Mouse (Mus musculus) limb, embryonic 10.5 days (tissue): ENCODE results near the gene Kmo. TPM values are rescaled to one million over a fixed set of nuclear protein-coding genes. Genes with fewer than 3 reads are reported as not detected.

Experiments used
- DNase-seq: peaks from one replicate; pipeline ENCODE4 v3.0.0-alpha.2; 2017; ENCODE audit warnings: low spot score
- H3K27ac ChIP-seq: fragments of 300-500 bp; sonication (generic); 2 replicates; pipeline ENCODE4 v1.5.1; 2016; ENCODE audit warnings: mild to moderate bottlenecking
- H3K27me3 ChIP-seq: fragments of 300-500 bp; sonication (generic); 2 replicates; pipeline ENCODE4 v1.6.1; 2016; ENCODE audit warnings: low read depth, mild to moderate bottlenecking; ENCODE audit not compliant: poor library complexity, severe bottlenecking
- H3K36me3 ChIP-seq: fragments of 300-500 bp; sonication (generic); 2 replicates; pipeline ENCODE4 v1.6.1; 2016; ENCODE audit warnings: mild to moderate bottlenecking, moderate library complexity
- H3K4me1 ChIP-seq: fragments of 300-500 bp; sonication (generic); 2 replicates; pipeline ENCODE4 v1.6.1; 2016
- H3K4me3 ChIP-seq: fragments of 300-500 bp; sonication (generic); 2 replicates; pipeline ENCODE4 v1.5.1; 2016; ENCODE audit warnings: mild to moderate bottlenecking, moderate library complexity
- H3K9me3 ChIP-seq: fragments of 300-500 bp; sonication (generic); replicated peaks from 2 replicates; pipeline ENCODE4 v1.6.1; 2016; ENCODE audit warnings: mild to moderate bottlenecking
- WGBS: fragments of 180-500 bp; shearing (Covaris S2); methylation state at CpG from one replicate; pipeline ENCODE4 v1.1.7; 2016; 5-methylcytosine and 5-hydroxymethylcytosine counted together
- polyA plus RNA-seq: library from polyadenylated mRNA; unstranded; fragments of >200 nt; fragmentation: Nextera tagmentation; extraction: Ambion mirVana; gene quantifications from 2 replicates; pipeline ENCODE4 v1.2.1, GENCODE M21; 2016

The Kmo gene
- polyA plus RNA-seq, 1 experiment from 2014 or later, result not detected

DNA sequence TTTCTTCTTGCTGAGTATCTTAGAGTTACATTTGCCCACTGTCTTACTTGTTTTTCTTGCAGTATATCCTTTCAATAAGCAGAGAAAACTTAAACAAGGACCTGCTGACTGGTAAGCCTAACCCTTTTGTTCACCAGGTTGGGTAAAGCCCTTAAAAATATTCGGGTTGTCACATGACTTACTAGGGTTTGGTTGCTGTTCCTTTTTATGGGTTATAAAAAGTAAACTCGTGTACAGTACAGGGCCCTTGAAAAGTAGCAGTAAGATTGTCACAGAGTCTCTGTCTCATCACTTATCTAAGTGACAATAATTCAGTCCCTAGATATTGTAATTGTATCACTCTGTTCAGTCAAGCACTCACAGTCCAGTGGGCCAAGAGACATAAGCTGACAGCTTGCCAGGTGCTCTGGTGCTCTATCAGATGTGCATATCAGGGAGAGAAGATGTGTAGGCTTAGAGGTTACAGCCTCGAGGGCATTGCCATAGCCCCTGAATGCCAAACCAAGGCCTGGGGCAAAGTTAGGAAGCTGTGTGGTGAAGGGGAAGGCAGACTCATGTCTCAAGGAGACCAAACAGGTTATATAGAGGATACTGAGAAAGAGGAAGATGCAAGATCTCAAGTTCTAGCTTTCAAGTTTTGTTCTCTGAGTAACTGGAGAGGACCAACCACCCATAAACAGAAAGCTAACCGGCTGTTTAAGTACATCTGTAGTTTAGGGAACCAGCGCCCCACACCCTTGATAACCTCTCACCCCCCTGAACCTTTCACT lies 23.5 kb downstream of the Kmo start:
- DNase-seq, result no peak

DNA sequence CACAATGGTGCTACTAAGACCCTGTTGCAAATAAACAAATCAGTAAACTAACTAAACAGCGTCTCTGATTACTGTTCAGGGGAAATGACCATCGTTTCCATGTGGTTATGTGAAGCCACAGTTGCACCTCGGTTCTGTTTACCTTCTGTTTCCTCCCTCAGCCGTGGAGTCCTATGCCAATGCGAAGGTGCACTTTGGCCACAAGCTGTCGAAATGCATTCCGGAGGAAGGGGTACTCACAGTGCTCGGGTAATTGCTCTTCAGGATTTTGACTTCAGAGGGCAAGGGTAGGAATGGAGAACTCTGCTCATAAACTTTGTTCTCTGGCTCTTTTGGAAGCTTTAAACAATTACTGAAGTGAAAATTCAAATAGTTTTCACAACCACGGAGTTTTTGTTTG lies 26.8 kb downstream of the Kmo start:
- no peak for DNase-seq

More for the DNA sequence above, 23.5 kb downstream of the Kmo start:
- no peaks in the 10 kb centered on the region for H3K9me3 ChIP-seq
- no peak overlapping the region for H3K4me3 ChIP-seq
- no peaks in the 10 kb centered on the region for H3K4me1 ChIP-seq
- no peaks in the 10 kb centered on the region for H3K27me3 ChIP-seq
- WGBS, result 75% methylated on average over 5 of the region's 5 CpGs
- no peak overlapping the region for H3K27ac ChIP-seq
- H3K36me3 ChIP-seq, result no peaks in the 10 kb centered on the region

DNA sequence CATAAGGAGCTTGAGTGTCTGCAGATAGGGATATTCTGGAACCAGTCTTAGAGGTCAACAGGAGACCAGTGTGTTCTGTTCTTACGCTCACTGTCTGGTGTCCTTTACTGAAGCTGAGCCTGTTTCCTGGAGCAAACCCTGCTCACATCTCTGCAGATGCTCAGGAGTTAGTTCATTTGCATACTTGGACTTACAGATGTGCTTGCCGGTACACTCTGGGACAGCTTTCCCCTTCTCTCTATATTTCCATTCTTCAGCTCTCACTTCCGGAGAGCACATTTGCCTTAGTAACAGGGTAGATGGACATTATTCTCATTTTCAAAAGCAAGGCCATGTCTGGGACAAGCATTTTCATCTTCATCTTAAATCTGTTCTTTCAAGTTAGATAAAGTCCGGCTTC lies 28.4 kb downstream of the Kmo start:
- Histone ChIP-seq H3K4me1 (no peaks in the 10 kb centered on the region), H3K27ac (no peak overlapping the region), H3K36me3 (no peaks in the 10 kb centered on the region), H3K9me3 (no peaks in the 10 kb centered on the region), H3K27me3 (no peaks in the 10 kb centered on the region), H3K4me3 (no peak overlapping the region)
- 94% methylated on average over 4 of the region's 4 CpGs for WGBS
- no peak for DNase-seq

More for the DNA sequence above, 26.8 kb downstream of the Kmo start:
- Histone ChIP-seq H3K36me3 (no peaks in the 10 kb centered on the region), H3K4me1 (no peaks in the 10 kb centered on the region), H3K9me3 (no peaks in the 10 kb centered on the region), H3K4me3 (no peak overlapping the region), H3K27ac (no peak overlapping the region), H3K27me3 (no peaks in the 10 kb centered on the region)
- 61% methylated on average over 9 of the region's 9 CpGs for WGBS

DNA sequence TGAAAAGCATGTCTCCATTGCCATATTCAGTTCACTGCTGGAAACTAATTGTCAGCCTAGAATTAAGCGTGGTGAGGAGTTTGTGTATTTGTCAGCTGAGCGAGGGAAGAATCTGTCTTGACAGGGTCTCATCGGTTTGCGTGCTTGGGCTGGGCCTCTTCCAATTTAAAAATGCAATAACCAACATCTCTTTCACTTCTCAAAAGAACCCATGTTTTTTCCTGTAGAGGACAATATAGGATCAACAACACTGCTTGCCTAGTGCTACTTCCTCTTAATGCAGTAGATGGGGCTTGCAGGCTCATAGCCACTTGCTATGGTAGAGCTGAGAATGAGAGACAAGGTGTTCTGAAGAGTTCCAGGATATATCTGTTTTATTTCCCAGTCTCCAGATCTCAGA lies 39.7 kb downstream of the Kmo start:
- Histone ChIP-seq H3K27ac (no peak overlapping the region), H3K9me3 (no peaks in the 10 kb centered on the region), H3K27me3 (no peaks in the 10 kb centered on the region), H3K36me3 (peaks cover 4% of the 10 kb centered on the region), H3K4me1 (no peaks in the 10 kb centered on the region), H3K4me3 (no peak overlapping the region)
- WGBS, result 95% methylated on average over 4 of the region's 4 CpGs
- DNase-seq, result no peak

DNA sequence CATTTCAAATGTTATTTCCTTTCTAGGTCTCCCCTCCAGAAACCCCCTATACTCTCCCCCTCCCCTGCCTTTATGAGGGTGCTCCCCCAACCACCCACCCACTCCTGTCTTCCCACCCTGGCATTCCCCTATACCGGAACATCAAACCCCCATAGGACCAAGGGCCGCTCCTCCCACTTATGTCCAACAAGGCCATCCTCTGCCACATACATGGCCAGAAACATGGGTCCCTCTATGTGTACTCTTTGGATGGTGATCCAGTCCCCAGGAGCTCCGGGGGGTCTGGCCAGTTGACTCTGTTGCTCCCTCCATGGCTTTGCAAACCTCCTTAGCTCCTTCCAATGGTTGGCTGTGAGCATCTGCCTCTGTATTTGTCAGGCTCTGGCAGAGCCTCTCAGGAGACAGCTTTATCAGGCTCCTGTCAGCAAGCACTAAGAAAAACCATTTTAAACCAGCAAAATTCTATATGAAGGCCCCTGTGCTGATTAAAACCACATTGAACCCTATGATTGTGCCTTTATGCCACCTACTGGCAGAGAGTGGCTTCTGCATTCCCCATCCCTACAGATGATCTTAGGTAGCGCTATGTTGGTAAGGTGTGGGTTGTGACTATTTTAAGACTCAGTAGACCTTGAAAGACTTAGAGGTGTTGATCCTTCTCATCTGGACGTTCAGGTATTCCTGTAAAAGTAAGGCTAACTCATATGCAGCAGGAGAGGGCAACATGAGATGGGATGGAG lies 48.7 kb downstream of the Kmo start:
- WGBS, result 80% methylated on average over 5 of the region's 5 CpGs
- Histone ChIP-seq H3K27me3 (no peaks in the 10 kb centered on the region), H3K9me3 (no peaks in the 10 kb centered on the region), H3K36me3 (no peaks in the 10 kb centered on the region), H3K27ac (no peak overlapping the region), H3K4me3 (no peak overlapping the region), H3K4me1 (no peaks in the 10 kb centered on the region)
- no peak for DNase-seq

DNA sequence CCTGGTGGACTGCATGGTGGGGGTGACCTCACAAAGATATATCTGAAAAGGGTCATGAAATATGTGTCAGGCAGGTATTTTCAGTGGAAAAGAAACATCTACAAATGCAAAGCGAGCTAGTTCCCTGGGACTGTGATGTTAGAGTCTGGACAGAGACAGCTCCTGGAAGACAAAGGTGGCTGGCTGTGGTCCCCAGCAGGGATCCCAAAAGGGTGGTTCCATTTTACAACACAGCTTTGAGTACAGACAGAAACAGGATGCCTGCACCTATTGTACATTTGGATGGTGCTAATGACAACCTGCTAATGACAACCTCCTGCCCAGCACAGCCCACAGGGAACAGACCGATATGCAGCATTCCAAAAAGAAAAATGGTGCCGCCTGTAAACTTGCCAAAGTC lies 49.3 kb downstream of the Kmo start:
- no peaks in the 10 kb centered on the region for H3K9me3 ChIP-seq
- no peaks in the 10 kb centered on the region for H3K4me1 ChIP-seq
- no peak overlapping the region for H3K27ac ChIP-seq
- no peak overlapping the region for H3K4me3 ChIP-seq
- H3K36me3 ChIP-seq, result no peaks in the 10 kb centered on the region
- no peak for DNase-seq
- no peaks in the 10 kb centered on the region for H3K27me3 ChIP-seq
- WGBS, result 87% methylated on average over 3 of the region's 3 CpGs

DNA sequence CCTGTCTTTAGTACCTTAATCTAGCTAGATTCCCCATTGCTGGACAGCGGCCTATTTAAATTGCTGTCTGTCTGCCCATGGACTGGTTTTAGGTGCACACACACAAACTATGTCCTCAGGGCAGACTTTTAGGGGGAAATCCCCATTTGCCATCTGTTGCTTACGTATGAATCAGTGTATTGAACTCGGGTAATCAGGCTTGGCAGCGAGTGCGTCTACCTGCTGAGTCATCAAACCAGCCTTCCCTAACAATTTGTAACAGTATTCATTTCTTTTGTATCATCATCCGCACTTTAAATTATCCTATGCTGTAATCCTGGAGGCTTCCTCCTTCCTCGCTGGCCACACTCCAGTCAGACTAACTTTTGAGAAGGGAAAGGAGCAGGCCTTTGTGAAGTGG lies 49.9 kb downstream of the Kmo start:
- Histone ChIP-seq H3K36me3 (no peaks in the 10 kb centered on the region), H3K27ac (no peak overlapping the region), H3K27me3 (no peaks in the 10 kb centered on the region), H3K4me3 (no peak overlapping the region), H3K4me1 (no peaks in the 10 kb centered on the region), H3K9me3 (no peaks in the 10 kb centered on the region)
- WGBS, result 86% methylated on average over 7 of the region's 7 CpGs
- DNase-seq, result no peak

DNA sequence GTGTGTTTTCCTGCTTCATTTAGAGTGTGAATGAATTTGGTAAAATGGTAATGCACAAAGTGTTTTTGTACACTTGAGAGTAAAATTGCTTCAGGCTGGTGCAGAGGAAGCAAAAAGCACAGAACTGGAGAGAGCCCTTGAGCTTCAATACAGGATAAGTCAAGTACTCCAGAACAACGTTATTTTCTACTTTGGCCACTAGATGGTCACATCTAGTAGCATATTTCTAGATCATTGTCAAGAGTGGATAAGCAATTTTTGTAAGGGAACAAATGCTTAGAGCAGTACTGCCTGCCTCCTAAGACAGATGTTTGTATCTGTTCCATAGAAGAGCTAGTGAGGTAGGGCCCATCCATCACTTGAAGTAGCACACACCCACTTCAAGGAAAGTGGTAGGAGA lies 51.4 kb downstream of the Kmo start:
- Histone ChIP-seq H3K4me1 (no peaks in the 10 kb centered on the region), H3K27me3 (no peaks in the 10 kb centered on the region), H3K27ac (no peak overlapping the region), H3K4me3 (no peak overlapping the region), H3K36me3 (no peaks in the 10 kb centered on the region), H3K9me3 (no peaks in the 10 kb centered on the region)
- WGBS, result 44% methylated on average over 1 of the region's 1 CpGs
- no peak for DNase-seq

DNA sequence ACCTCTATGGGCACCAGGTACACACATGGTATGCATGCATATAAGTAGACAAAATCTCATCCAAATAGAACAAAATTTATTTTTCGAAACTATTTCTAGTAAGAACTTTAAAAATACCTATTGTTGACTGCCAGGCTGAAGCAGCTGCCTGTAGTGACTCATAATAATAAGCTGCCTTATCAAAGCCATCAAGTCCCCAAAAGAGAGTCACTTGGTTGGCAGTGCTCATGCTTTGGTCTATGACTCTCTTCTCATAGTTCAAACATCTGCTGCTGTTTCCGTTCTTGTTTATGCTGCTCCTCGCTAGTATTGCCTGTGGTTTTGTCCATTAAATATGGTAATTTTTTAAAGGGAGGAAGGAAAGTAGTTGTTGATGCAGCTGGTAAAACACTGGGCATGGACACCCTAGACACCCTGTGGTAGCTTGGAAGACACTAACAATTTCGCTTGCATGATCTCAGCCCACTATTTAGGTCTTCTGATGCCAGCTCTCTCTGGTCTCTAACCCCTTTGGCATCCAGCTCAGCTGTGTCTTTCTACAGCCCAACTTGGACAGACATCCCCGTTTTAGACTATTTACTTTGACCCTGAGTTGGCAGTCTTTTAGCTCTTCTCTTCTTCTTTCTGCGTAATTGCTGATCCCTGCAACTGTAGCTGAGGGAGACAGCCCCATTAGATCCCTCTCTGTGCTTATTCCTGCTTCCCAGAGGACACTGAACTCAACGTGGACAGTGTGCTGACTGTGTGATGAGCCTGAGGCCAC lies 53.6 kb downstream of the Kmo start:
- Histone ChIP-seq H3K4me3 (no peak overlapping the region), H3K27me3 (no peaks in the 10 kb centered on the region), H3K9me3 (no peaks in the 10 kb centered on the region), H3K36me3 (no peaks in the 10 kb centered on the region), H3K4me1 (no peaks in the 10 kb centered on the region), H3K27ac (no peak overlapping the region)
- 88% methylated on average over 7 of the region's 7 CpGs for WGBS
- DNase-seq, result no peak

DNA sequence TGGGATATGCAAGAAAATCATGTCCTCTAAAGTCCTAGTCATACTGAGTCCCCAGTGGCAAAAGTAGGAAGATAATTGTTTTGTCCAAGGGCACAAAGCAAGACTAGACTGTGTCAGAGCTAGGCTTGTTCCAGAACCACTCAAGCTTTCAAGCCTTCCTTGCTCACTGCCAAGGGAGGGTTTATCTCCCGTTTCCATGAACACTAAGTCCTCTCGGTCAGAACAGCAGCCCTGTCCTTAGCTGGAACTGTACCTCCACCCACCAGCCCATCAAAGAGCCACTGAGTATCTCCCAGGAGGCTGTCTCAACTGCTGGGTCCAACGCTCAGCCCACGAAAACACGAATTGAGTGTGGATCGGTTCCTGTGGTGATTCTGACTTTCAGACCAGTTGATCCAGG lies 54.9 kb downstream of the Kmo start:
- Histone ChIP-seq H3K27me3 (no peaks in the 10 kb centered on the region), H3K9me3 (no peaks in the 10 kb centered on the region), H3K27ac (no peak overlapping the region), H3K36me3 (no peaks in the 10 kb centered on the region), H3K4me1 (no peaks in the 10 kb centered on the region), H3K4me3 (no peak overlapping the region)
- peak; percentile 22 for DNase-seq
- 90% methylated on average over 6 of the region's 6 CpGs for WGBS

DNA sequence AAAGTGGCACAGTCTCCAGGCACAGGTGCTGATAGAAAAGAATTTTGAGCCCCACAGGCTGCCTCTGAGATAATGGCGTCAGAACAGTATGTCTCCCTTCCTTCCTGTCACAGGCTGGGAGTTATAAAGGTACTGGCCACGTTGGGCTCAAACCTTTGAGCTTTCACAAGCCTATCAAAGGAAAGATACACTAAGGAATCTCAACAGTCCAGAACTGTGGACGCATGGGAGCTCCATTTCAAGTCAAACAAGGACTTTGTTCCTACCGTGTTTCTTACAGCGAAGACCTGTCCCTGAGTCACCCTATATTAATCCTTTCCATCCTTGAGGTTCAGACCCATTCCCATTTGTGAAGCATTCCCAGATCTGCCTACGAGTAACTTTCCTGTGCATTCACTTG lies 57.3 kb downstream of the Kmo start:
- peak; percentile 12 for DNase-seq
- Histone ChIP-seq H3K4me1 (no peaks in the 10 kb centered on the region), H3K27me3 (no peaks in the 10 kb centered on the region), H3K27ac (no peak overlapping the region), H3K9me3 (no peaks in the 10 kb centered on the region), H3K36me3 (no peaks in the 10 kb centered on the region), H3K4me3 (no peak overlapping the region)
- WGBS, result 85% methylated on average over 6 of the region's 6 CpGs

DNA sequence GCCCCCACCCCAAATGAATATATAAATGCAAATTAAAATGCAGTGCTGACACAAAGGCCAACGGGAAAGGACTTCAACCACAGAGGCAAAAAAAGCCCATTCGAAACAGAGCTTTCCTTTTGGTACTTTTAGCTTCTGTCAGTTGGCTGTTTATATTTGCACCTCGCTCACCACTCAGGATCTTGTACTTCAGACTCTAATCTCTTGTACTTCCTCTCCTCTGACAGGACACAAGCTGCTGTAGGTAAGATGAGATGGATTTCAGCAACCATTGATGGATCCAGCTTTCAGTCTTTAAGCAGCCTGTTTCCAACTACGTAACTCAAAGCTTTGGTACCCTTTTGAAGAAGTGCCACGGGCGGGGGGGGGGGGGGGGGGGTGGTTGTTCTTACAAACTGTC lies 60.8 kb downstream of the Kmo start:
- Histone ChIP-seq H3K27ac (no peak overlapping the region), H3K27me3 (no peaks in the 10 kb centered on the region), H3K36me3 (peaks cover 9% of the 10 kb centered on the region), H3K9me3 (no peaks in the 10 kb centered on the region), H3K4me3 (no peak overlapping the region), H3K4me1 (no peaks in the 10 kb centered on the region)
- WGBS, result 83% methylated on average over 6 of the region's 6 CpGs
- no peak for DNase-seq

DNA sequence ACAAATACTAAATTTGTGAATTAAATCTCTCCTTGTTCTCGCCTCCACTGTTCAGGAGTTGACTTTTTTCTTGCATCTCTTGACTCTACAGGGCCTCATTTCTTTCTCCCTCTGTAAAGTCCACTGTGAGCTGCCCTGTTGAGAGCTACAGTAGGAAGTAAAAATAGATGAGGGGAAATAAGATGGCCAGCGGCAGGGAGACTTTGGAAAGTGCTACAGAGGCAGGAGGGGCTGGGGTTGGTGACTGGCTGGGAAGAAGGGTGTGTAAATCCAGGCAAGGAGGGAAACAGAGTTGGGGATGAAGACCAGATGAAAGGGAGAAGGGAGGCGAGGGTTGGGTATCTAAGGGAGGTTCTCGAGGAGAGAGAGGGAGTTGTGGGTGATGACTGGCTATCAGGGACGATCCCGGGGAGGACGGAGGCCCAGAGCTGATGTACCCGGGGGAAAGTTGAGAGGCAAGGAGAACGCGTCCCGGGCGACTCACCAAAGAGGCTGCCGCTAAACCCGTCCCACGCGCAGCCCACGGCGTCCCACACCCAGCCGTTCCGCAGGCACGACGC lies 71.6 kb downstream of the Kmo start:
- H3K9me3 ChIP-seq, result no peaks in the 10 kb centered on the region
- H3K27ac ChIP-seq, result peak overlapping the region; percentile 97

More for the DNA sequence above, 71.6 kb downstream of the Kmo start:
- peaks cover 21% of the 10 kb centered on the region for H3K4me1 ChIP-seq
- 1% methylated on average over 22 of the region's 22 CpGs for WGBS
- no peak for DNase-seq
- H3K4me3 ChIP-seq, result peak overlapping the region; percentile 84
- peaks cover 17% of the 10 kb centered on the region for H3K36me3 ChIP-seq
- no peaks in the 10 kb centered on the region for H3K27me3 ChIP-seq
